Mouse (Mus musculus) thymus, adult 2 months (tissue): Measurements from ENCODE around the gene Inpp5k. TPM values are rescaled to one million over a fixed set of nuclear protein-coding genes. Genes with fewer than 3 reads are reported as not detected.

Source experiments
- DNase-seq: peaks from one replicate; pipeline ENCODE4 v3.0.0; 2021
- H3K27ac ChIP-seq: fragments of 200-500 bp; 2 replicates; pipeline ENCODE4 v1.5.1; 2012; ENCODE audit warnings: low read length, control low read depth; ENCODE audit not compliant: control insufficient read depth, insufficient read depth
- H3K27me3 ChIP-seq: fragments of 200-500 bp; 2 replicates; pipeline ENCODE4 v1.6.1; 2012; ENCODE audit warnings: mild to moderate bottlenecking, low read length, moderate library complexity, mixed read lengths; ENCODE audit not compliant: control insufficient read depth, insufficient read depth
- H3K36me3 ChIP-seq: fragments of 200-500 bp; 2 replicates; pipeline ENCODE4 v1.6.1; 2012; ENCODE audit warnings: mild to moderate bottlenecking, low read length, moderate library complexity; ENCODE audit not compliant: control insufficient read depth, insufficient read depth
- H3K4me1 ChIP-seq: fragments of 200-500 bp; replicated peaks from 2 replicates; pipeline ENCODE4 v1.6.1; 2012; ENCODE audit warnings: low read length; ENCODE audit not compliant: control insufficient read depth, insufficient read depth
- H3K4me3 ChIP-seq: fragments of 200-500 bp; 2 replicates; pipeline ENCODE4 v1.5.1; 2012; ENCODE audit warnings: mild to moderate bottlenecking, low read length, control low read depth, moderate library complexity; ENCODE audit not compliant: control insufficient read depth, insufficient read depth
- CTCF ChIP-seq: fragments of 200-500 bp; IDR thresholded peaks from 2 replicates; pipeline ENCODE4 v1.5.1; 2012; ENCODE audit warnings: mild to moderate bottlenecking, control low read depth, low read length, moderate library complexity, borderline replicate concordance; ENCODE audit not compliant: control insufficient read depth, poor library complexity, insufficient read depth; ENCODE audit errors: extremely low read depth
- POLR2A ChIP-seq: fragments of 200-500 bp; IDR thresholded peaks from 2 replicates; pipeline ENCODE4 v1.6.1; 2012; ENCODE audit warnings: mild to moderate bottlenecking, low read length, control low read depth, moderate library complexity; ENCODE audit not compliant: control insufficient read depth, poor library complexity, insufficient read depth; ENCODE audit errors: extremely low read depth
- WGBS: fragments of 180-500 bp; shearing (Covaris S2); methylation state at CpG from one replicate; pipeline ENCODE4 v1.1.7; 2018; 5-methylcytosine and 5-hydroxymethylcytosine counted together
- polyA plus RNA-seq: library from polyadenylated mRNA; depleted of rRNA; stranded (reverse); fragments of >200 nt; gene quantifications from 2 replicates; pipeline ENCODE4 v1.2.3, GENCODE M21; 2012

The Inpp5k gene
- polyA plus RNA-seq, 1 experiment, result 164 TPM

DNA sequence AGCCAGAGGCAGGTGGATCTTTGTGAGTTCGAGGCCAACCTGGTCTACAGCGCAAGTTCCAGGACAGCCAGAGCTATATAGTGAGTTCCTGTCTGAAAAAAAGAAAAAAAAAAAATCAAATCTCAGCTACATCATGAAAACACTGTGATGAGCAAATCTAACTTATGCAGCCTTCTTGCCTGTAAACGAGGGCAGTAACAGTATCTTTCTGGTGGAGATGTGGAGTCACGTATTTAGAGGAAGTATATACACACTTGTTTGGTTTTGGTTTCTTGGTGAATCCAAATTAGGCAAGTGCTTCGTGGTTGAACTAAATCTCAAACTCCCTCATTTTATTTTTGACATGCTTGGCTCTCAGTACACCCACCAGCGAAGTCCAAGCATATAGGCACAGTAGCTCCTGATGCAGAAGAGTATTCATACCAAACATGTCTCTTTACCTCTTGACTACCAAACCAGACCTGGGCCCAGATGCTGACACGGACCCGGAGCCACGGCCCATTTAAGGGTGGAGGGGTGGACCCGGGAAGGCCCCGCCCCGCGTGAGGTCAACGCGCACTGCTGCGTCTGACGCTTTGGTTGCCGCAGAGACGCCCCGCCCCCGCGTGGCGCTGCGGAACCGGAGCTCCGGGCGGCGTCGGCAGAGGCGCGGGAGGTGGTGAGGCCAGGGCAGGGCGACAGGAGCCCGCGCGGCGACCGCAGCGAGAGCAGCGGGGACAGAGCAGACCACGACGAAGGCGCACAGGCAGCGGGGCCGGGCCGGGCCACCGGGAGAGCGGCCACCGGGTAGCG lies 43.1 kb upstream of the Inpp5k start, which contains the start of gene Pitpna:
Gene Pitpna (plus strand): TSS at position 605 of the 792 bp plus-strand sequence.
- peak; percentile 95 for DNase-seq
- peak within 1 kb of the TSS; percentile 60 for H3K4me3 ChIP-seq
- H3K27me3 ChIP-seq, result no peaks in the 10 kb centered on the region
- peak within 1 kb of the TSS; percentile 39 for H3K27ac ChIP-seq
- 3% methylated on average over 49 of the region's 49 CpGs for WGBS
- H3K36me3 ChIP-seq, result no peaks in the 10 kb centered on the region
- peak; percentile 98 for TF ChIP-seq POLR2A
- peak; percentile 66 for TF ChIP-seq CTCF
- peaks cover 19% of the 10 kb centered on the region for H3K4me1 ChIP-seq

DNA sequence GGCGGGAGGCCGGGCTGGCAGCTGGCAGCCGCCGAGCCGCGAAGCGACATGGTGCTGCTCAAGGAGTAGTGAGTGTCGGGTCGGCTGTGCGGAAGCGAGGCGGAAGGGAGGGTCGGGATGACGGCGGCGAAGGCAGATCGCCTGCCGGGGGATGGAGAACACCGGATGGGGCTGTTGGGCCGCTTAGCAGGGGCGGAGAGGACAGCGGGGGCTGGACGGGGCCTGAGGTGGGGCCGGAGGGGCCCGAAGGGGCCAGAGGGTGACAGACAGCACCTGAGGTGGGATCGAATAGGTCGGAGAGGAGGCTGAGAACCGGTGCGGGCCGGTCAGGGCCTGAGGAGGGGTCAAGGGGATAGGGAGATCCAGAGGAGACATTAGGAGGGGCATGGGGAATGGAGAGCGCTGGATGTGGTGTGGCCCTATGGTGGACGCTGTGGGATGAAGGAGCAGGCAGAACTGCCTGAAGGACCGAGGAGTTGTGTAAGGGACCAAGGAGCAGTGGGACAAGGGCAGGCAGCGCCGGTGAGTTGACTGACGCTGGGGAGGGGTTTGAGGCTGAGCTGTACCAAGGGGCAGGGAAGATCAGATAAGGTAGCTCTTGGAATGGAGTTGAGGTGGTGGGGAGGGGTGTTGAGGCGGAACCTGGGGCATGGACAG lies 42.4 kb upstream of the Inpp5k start:
- Histone ChIP-seq H3K36me3 (no peaks in the 10 kb centered on the region), H3K4me3 (peak overlapping the region; percentile 60), H3K27ac (peak overlapping the region; percentile 39), H3K4me1 (peaks cover 19% of the 10 kb centered on the region), H3K27me3 (no peaks in the 10 kb centered on the region)
- TF ChIP-seq POLR2A (no peak), CTCF (no peak)
- peak; percentile 86 for DNase-seq
- WGBS, result 1% methylated on average over 37 of the region's 37 CpGs

DNA sequence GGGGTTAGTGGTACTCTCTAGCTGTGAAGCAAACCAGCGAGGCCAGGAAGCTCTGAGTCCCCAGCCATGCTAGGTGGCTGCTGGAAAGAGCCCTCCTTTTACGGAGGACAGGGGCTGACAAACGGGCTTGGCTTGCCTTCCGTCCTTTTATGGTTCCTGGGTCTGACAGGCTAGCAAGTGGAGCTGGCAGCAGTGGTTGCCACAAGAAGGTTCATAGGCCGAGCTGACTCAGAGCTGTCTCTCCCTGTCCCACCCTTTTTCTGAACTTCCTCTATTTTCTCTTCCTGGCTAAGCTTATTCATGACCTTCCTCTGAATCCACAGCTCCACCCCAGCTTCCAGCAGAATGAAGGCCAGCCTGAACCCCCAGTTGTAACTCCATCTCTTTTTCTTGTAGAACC lies 38.2 kb upstream of the Inpp5k start:
- DNase-seq, result no peak
- peaks cover 14% of the 10 kb centered on the region for H3K36me3 ChIP-seq
- peaks cover 36% of the 10 kb centered on the region for H3K4me1 ChIP-seq
- H3K27me3 ChIP-seq, result no peaks in the 10 kb centered on the region
- no peak for TF ChIP-seq POLR2A
- no peak for TF ChIP-seq CTCF
- WGBS, result 47% methylated on average over 5 of the region's 5 CpGs
- no peak overlapping the region for H3K4me3 ChIP-seq
- no peak overlapping the region for H3K27ac ChIP-seq

DNA sequence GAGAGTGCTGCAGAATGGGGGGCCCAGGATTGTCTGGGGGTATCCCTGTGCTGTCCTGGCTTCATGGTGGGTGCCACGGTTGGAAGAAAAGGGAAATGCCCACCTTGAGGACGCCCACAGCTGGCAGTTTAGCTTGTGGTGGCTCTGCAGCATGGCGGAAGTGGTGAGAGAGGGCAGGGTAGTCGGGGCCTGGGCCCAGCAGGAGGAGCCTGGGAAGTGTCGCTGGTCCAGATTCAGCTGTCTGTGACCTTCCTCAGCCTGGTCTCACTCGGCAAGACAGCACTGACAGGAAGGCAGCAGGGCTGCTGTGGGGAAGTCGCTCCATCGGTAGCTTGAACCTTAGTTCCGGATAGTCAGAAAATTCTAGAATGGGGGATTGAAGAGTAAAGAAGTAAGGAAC lies 36.4 kb upstream of the Inpp5k start:
- WGBS, result 11% methylated on average over 9 of the region's 9 CpGs
- Histone ChIP-seq H3K27ac (peak overlapping the region; percentile 18; the same call in 1 of the 2 replicates), H3K4me1 (peaks cover 27% of the 10 kb centered on the region), H3K27me3 (no peaks in the 10 kb centered on the region), H3K4me3 (no peak overlapping the region), H3K36me3 (peaks cover 29% of the 10 kb centered on the region)
- peak; percentile 34 for DNase-seq
- TF ChIP-seq CTCF (no peak), POLR2A (no peak)

DNA sequence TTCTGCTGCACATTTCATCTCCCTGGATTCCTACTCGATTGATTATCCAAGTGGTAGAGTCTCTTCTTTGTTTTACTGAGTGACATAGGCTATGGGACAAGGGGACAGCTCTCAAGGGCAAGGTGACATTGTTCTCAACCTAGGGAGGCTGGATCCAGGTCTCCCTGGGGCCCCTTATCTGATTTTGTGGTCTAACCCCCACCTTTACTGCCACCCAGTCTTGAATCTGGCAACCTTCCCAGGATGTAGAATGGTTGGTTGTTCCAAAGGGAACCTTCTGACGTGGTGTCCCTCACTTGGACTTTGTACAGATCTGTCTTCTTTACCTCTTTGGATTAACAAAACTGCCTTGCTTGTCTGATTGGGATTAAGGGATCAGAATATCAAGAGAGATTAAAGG lies 35.4 kb upstream of the Inpp5k start:
- Histone ChIP-seq H3K4me1 (peaks cover 19% of the 10 kb centered on the region), H3K4me3 (no peak overlapping the region), H3K27me3 (no peaks in the 10 kb centered on the region), H3K27ac (no peak overlapping the region), H3K36me3 (peaks cover 35% of the 10 kb centered on the region)
- DNase-seq, result no peak
- no peak for TF ChIP-seq CTCF
- no peak for TF ChIP-seq POLR2A
- 77% methylated on average over 2 of the region's 2 CpGs for WGBS

DNA sequence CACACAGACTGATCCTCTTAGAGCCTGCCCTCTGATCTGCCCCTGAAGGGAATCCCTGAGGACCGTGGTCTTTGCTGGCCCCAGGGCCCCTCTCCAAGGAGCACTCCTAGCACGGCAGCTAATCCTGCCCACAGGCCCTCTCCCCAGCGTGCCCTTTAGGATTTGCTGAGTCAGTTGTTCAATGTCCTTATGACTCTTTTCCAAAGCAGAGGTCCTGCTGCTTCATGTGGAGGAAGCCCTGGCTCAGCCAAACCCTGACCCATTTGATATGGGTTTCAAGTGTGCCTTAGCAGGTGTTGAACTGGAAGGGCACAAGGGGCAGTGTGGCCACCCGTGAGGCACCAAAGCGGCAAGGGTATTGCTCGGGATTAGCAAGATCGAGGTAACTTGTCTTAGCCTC lies 35.0 kb upstream of the Inpp5k start:
- WGBS, result 88% methylated on average over 7 of the region's 7 CpGs

More for the DNA sequence above, 35.0 kb upstream of the Inpp5k start:
- Histone ChIP-seq H3K36me3 (peaks cover 39% of the 10 kb centered on the region), H3K27me3 (no peaks in the 10 kb centered on the region), H3K27ac (no peak overlapping the region), H3K4me3 (no peak overlapping the region), H3K4me1 (peaks cover 19% of the 10 kb centered on the region)
- DNase-seq, result no peak
- TF ChIP-seq POLR2A (no peak), CTCF (no peak)
